Mouse (Mus musculus) embryo, embryonic 10 days (tissue): Measurements from ENCODE around the gene Yars.
A peak's percentile ranks its signal among the peaks of the same experiment; 100 is the strongest.
"Not testable (repeated sequence)": the region's sequence is repeated elsewhere in the genome, so short reads cannot be mapped to it uniquely, and the experiment has no call there.

Experiments used
- DNase-seq: peaks from one replicate; pipeline ENCODE4 v3.0.0-alpha.2; 2015; ENCODE audit warnings: low spot score

Gene Yars

GRCm38 (mm10) chr4:129188803-129189541 is 588 bp upstream of the Yars start:
- peak; percentile 56 for DNase-seq

GRCm38 (mm10) chr4:129190538-129190937 is 978 bp downstream of the Yars start:
- DNase-seq: peak; percentile 10

- DNase-seq: no peak
Observed at GRCm38 (mm10) chr4:129191691-129192090, 2.1 kb downstream of the Yars start.

GRCm38 (mm10) chr4:129194280-129194679 is 4.7 kb downstream of the Yars start:
- no peak for DNase-seq

- DNase-seq: no peak
Observed at GRCm38 (mm10) chr4:129197514-129197913, 8.0 kb downstream of the Yars start.

GRCm38 (mm10) chr4:129204655-129205054 is 15.1 kb downstream of the Yars start:
- no peak for DNase-seq

- no peak for DNase-seq
Observed at GRCm38 (mm10) chr4:129206792-129207191, 17.2 kb downstream of the Yars start.

GRCm38 (mm10) chr4:129209504-129209903 is 19.9 kb downstream of the Yars start:
- peak; percentile 47 for DNase-seq

- DNase-seq: no peak
Observed at GRCm38 (mm10) chr4:129211461-129211860, 21.9 kb downstream of the Yars start.

GRCm38 (mm10) chr4:129212486-129212885 is 22.9 kb downstream of the Yars start:
- DNase-seq: not testable (repeated sequence)

GRCm38 (mm10) chr4:129218569-129219175 is 29.1 kb downstream of the Yars start:
- DNase-seq: no peak

- no peak for DNase-seq
Observed at GRCm38 (mm10) chr4:129219198-129219597, 29.6 kb downstream of the Yars start.

GRCm38 (mm10) chr4:129220376-129221089 is 31.0 kb downstream of the Yars start:
- DNase-seq: no peak

GRCm38 (mm10) chr4:129221097-129222010 is 31.8 kb downstream of the Yars start:
- no peak for DNase-seq

- no peak for DNase-seq
Observed at GRCm38 (mm10) chr4:129222019-129222925, 32.7 kb downstream of the Yars start.

GRCm38 (mm10) chr4:129223421-129224281 is 34.1 kb downstream of the Yars start:
- peak; percentile 72 for DNase-seq

- DNase-seq: no peak
Observed at GRCm38 (mm10) chr4:129225315-129225714, 35.8 kb downstream of the Yars start.

- no peak for DNase-seq
Observed at GRCm38 (mm10) chr4:129226441-129226963, 36.9 kb downstream of the Yars start.

- no peak for DNase-seq
Observed at GRCm38 (mm10) chr4:129227170-129227984, 37.8 kb downstream of the Yars start.
